Mouse (Mus musculus): Measurements from ENCODE around the gene Scd4.

DNA sequence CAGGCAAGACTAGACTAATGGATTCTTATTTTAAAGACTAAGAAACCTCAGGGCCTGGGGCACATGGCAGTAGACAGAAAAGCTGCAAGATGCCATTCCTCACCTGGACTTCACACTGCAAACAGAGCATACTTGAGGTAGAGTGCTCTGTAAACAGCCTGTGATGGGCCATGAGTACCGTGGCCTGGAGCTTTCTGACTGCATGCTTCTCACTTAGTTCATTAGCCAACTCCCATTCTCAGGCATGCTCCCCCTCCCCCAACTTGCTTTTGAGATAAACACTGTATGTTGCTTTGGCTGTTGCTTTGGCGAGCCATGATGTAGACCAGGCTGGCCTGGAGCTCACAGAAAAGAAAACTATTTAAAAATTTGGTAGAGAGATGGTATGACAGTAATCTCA lies 46.8 kb upstream of the Scd4 start:
- no peak for TF ChIP-seq EP300 (IDR thresholded peaks at IDR 0.05; ENCODE audit: insufficient read depth, low read depth, low read length)
- TF ChIP-seq CTCF (IDR thresholded peaks at IDR 0.05) = no peak

Data from heart, adult 2 months (tissue).